Mouse (Mus musculus) bone marrow macrophage, adult 2 months (primary cell): ENCODE data around the gene Htra2.

Experiments used
- CTCF ChIP-seq: IDR thresholded peaks from 2 replicates; pipeline ENCODE4 v1.5.1; 2012; ENCODE audit warnings: low read depth, mild to moderate bottlenecking, low read length, moderate library complexity
- POLR2A ChIP-seq: IDR thresholded peaks from 2 replicates; pipeline ENCODE4 v1.6.1; 2012; ENCODE audit warnings: mild to moderate bottlenecking, low read depth, low read length, borderline replicate concordance

GRCm38 (mm10) chr6:83066441-83066840 is 11.4 kb upstream of the Htra2 start:
- TF ChIP-seq POLR2A = 0 out of 2 replicates have a peak, but pooled peaks have one; percentile 37
- no peak for TF ChIP-seq CTCF
